Mouse (Mus musculus) hindbrain, embryonic 10.5 days (tissue): ENCODE data around the gene Misp. TPM values are rescaled to one million over a fixed set of nuclear protein-coding genes. Genes with fewer than 3 reads are reported as not detected.
A peak's percentile ranks its signal among the peaks of the same experiment; 100 is the strongest.

Experiments
- DNase-seq: peaks from one replicate; pipeline ENCODE4 v3.0.0-alpha.2; 2017; ENCODE audit warnings: low spot score
- H3K27ac ChIP-seq: fragments of 300-500 bp; sonication (generic); 2 replicates; pipeline ENCODE4 v1.5.1; 2016; ENCODE audit warnings: mild to moderate bottlenecking, moderate library complexity
- H3K27me3 ChIP-seq: fragments of 300-500 bp; sonication (generic); 2 replicates; pipeline ENCODE4 v1.6.1; 2016; ENCODE audit warnings: mild to moderate bottlenecking; ENCODE audit not compliant: poor library complexity, insufficient read depth, severe bottlenecking
- H3K36me3 ChIP-seq: fragments of 300-500 bp; sonication (generic); 2 replicates; pipeline ENCODE4 v1.6.1; 2016; ENCODE audit warnings: mild to moderate bottlenecking, moderate library complexity
- H3K4me1 ChIP-seq: fragments of 300-500 bp; sonication (generic); replicated peaks from 2 replicates; pipeline ENCODE4 v1.6.1; 2016; ENCODE audit warnings: mild to moderate bottlenecking
- H3K4me3 ChIP-seq: fragments of 300-500 bp; sonication (generic); 2 replicates; pipeline ENCODE4 v1.5.1; 2016; ENCODE audit warnings: mild to moderate bottlenecking, moderate library complexity
- H3K9me3 ChIP-seq: fragments of 300-500 bp; sonication (generic); 2 replicates; pipeline ENCODE4 v1.6.1; 2016; ENCODE audit warnings: mild to moderate bottlenecking, moderate library complexity
- WGBS: fragments of 180-500 bp; shearing (Covaris S2); methylation state at CpG from one replicate; pipeline ENCODE4 v1.1.7; 2016; 5-methylcytosine and 5-hydroxymethylcytosine counted together
- polyA plus RNA-seq: library from polyadenylated mRNA; unstranded; fragments of >200 nt; fragmentation: Nextera tagmentation; extraction: Ambion mirVana; gene quantifications from 2 replicates; pipeline ENCODE4 v1.2.1, GENCODE M21; 2016

Gene Misp
- polyA plus RNA-seq, 1 experiment from 2014 or later: 1.0 TPM

GRCm38 (mm10) chr10:79861230-79862048, 40.6 kb downstream of the Misp start:
- DNase-seq: no peak
- peaks cover 100% of the 10 kb centered on the region for H3K36me3 ChIP-seq
- H3K4me1 ChIP-seq: peaks cover 55% of the 10 kb centered on the region
- H3K27me3 ChIP-seq: no peaks in the 10 kb centered on the region
- no peak overlapping the region for H3K27ac ChIP-seq
- WGBS: 86% methylated on average over 25 of the region's 25 CpGs
- no peaks in the 10 kb centered on the region for H3K9me3 ChIP-seq
- no peak overlapping the region for H3K4me3 ChIP-seq

- DNase-seq: no peak
- Histone ChIP-seq H3K27me3 (no peaks in the 10 kb centered on the region), H3K4me3 (no peak overlapping the region), H3K36me3 (peaks cover 100% of the 10 kb centered on the region), H3K4me1 (peaks cover 52% of the 10 kb centered on the region), H3K27ac (no peak overlapping the region), H3K9me3 (no peaks in the 10 kb centered on the region)
- 91% methylated on average over 23 of the region's 23 CpGs for WGBS
Measured at GRCm38 (mm10) chr10:79862049-79862788, 41.4 kb downstream of the Misp start.

- Histone ChIP-seq H3K9me3 (no peaks in the 10 kb centered on the region), H3K27me3 (no peaks in the 10 kb centered on the region), H3K4me3 (no peak overlapping the region), H3K4me1 (peaks cover 49% of the 10 kb centered on the region), H3K27ac (no peak overlapping the region), H3K36me3 (peaks cover 98% of the 10 kb centered on the region)
- DNase-seq: no peak
- WGBS: 81% methylated on average over 10 of the region's 10 CpGs
Measured at GRCm38 (mm10) chr10:79862925-79863324, 42.1 kb downstream of the Misp start.

GRCm38 (mm10) chr10:79864351-79865188, 43.8 kb downstream of the Misp start:
- 70% methylated on average over 10 of the region's 10 CpGs for WGBS
- Histone ChIP-seq H3K27me3 (no peaks in the 10 kb centered on the region), H3K4me3 (peak overlapping the region; percentile 18; the same call in 1 of the 2 replicates), H3K27ac (peak overlapping the region; percentile 54), H3K9me3 (no peaks in the 10 kb centered on the region), H3K36me3 (peaks cover 94% of the 10 kb centered on the region), H3K4me1 (peaks cover 37% of the 10 kb centered on the region)
- DNase-seq: no peak

- no peaks in the 10 kb centered on the region for H3K27me3 ChIP-seq
- H3K4me1 ChIP-seq: peaks cover 36% of the 10 kb centered on the region
- DNase-seq: peak; percentile 39
- no peaks in the 10 kb centered on the region for H3K9me3 ChIP-seq
- peaks cover 94% of the 10 kb centered on the region for H3K36me3 ChIP-seq
- H3K4me3 ChIP-seq: peak overlapping the region; percentile 18; the same call in 1 of the 2 replicates
- WGBS: 72% methylated on average over 12 of the region's 12 CpGs
- H3K27ac ChIP-seq: peak overlapping the region; percentile 54
Measured at GRCm38 (mm10) chr10:79865189-79865601, 44.4 kb downstream of the Misp start.

- H3K36me3 ChIP-seq: peaks cover 92% of the 10 kb centered on the region
- no peak for DNase-seq
- H3K4me3 ChIP-seq: peak overlapping the region; percentile 18; the same call in 1 of the 2 replicates
- WGBS: 78% methylated on average over 19 of the region's 19 CpGs
- peaks cover 29% of the 10 kb centered on the region for H3K4me1 ChIP-seq
- H3K9me3 ChIP-seq: no peaks in the 10 kb centered on the region
- H3K27ac ChIP-seq: 0 out of 2 replicates have a peak overlapping the region, but pooled peaks have one; percentile 54
- H3K27me3 ChIP-seq: no peaks in the 10 kb centered on the region
Measured at GRCm38 (mm10) chr10:79865801-79866295, 45.1 kb downstream of the Misp start.

GRCm38 (mm10) chr10:79866601-79867000, 45.8 kb downstream of the Misp start:
- H3K27ac ChIP-seq: no peak overlapping the region
- no peaks in the 10 kb centered on the region for H3K27me3 ChIP-seq
- no peaks in the 10 kb centered on the region for H3K9me3 ChIP-seq
- H3K4me1 ChIP-seq: peaks cover 25% of the 10 kb centered on the region
- peaks cover 92% of the 10 kb centered on the region for H3K36me3 ChIP-seq
- 0 out of 2 replicates have a peak overlapping the region, but pooled peaks have one; percentile 1 for H3K4me3 ChIP-seq
- 87% methylated on average over 11 of the region's 11 CpGs for WGBS
- DNase-seq: no peak

GRCm38 (mm10) chr10:79871845-79872244, 51.1 kb downstream of the Misp start:
- Histone ChIP-seq H3K9me3 (no peaks in the 10 kb centered on the region), H3K27me3 (peaks cover 7% of the 10 kb centered on the region; the same call in 1 of the 2 replicates), H3K4me3 (peak overlapping the region; percentile 75; the same call in 1 of the 2 replicates), H3K4me1 (peaks cover 44% of the 10 kb centered on the region), H3K27ac (no peak overlapping the region), H3K36me3 (peaks cover 54% of the 10 kb centered on the region)
- no peak for DNase-seq
- WGBS: 93% methylated on average over 8 of the region's 8 CpGs

GRCm38 (mm10) chr10:79872862-79873261, 52.1 kb downstream of the Misp start:
- DNase-seq: no peak
- Histone ChIP-seq H3K9me3 (no peaks in the 10 kb centered on the region), H3K27me3 (peaks cover 17% of the 10 kb centered on the region), H3K4me3 (peak overlapping the region; percentile 75), H3K27ac (peak overlapping the region; percentile 98), H3K36me3 (peaks cover 45% of the 10 kb centered on the region), H3K4me1 (peaks cover 46% of the 10 kb centered on the region)
- 42% methylated on average over 3 of the region's 3 CpGs for WGBS

GRCm38 (mm10) chr10:79873313-79873712, 52.5 kb downstream of the Misp start:
- Histone ChIP-seq H3K4me1 (peaks cover 46% of the 10 kb centered on the region), H3K4me3 (peak overlapping the region; percentile 75), H3K27ac (peak overlapping the region; percentile 98), H3K27me3 (peaks cover 17% of the 10 kb centered on the region), H3K9me3 (no peaks in the 10 kb centered on the region), H3K36me3 (peaks cover 43% of the 10 kb centered on the region)
- 14% methylated on average over 6 of the region's 6 CpGs for WGBS
- DNase-seq: no peak

GRCm38 (mm10) chr10:79873715-79874289, 53.0 kb downstream of the Misp start:
- H3K27me3 ChIP-seq: peaks cover 20% of the 10 kb centered on the region
- DNase-seq: no peak
- H3K4me3 ChIP-seq: peak overlapping the region; percentile 75
- H3K9me3 ChIP-seq: no peaks in the 10 kb centered on the region
- peaks cover 40% of the 10 kb centered on the region for H3K36me3 ChIP-seq
- peaks cover 46% of the 10 kb centered on the region for H3K4me1 ChIP-seq
- peak overlapping the region; percentile 98 for H3K27ac ChIP-seq
- whole genome bisulfite sequencing: 1% methylated on average over 26 of the region's 26 CpGs
